Comparison of ENCODE assay signal across 8 mouse cellular contexts in the genomic region with DNA sequence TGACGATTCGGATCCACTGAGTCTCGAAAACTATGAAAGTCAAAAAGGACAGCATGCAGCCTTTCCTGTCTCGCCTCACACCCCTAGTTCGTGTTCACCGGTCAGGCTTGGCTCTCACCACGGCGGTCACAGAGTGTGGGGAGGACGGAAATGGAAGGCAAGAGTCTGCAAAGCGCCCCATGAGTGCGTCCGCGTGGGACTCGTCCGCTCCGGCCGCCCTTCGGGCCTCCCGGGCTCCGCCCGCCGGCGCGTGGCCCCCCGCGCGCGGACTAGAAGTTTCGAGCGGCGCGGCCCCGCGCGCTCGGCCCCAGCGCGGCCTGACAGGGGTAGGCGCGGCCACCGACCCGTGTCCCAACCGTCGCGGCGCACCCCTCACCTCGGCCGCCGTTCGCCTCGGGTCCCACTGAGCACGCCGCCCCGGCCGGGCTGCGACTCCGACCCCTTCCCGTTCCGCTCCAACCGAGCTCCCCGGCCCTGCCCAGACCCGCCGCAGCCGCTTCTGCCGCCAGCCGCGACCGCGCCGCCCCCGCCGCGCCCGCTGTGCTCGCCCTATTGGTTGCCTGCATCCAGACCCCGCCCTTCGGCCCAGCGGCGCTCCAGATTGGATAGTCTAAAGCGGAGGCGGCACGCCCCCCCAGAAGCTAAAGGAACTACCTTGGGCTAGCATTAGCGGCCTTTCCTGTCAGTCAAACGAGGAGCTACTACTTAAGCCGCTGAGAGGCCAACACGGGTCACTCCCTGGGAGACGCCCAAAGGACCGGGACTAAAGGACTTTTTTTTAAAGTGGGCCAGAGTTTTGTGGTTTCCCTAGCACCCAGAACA. TPM values are rescaled to one million over a fixed set of nuclear protein-coding genes. Genes with fewer than 3 reads are reported as not detected.
DNase-seq lines count a peak whose midpoint lies in the region; ATAC-seq and TF ChIP-seq lines count a peak whose summit lies in the region.

Gene Pacsin2, minus strand, starts transcription at position 524 of the 822 bp plus-strand sequence.

- H3K27ac ChIP-seq in hindbrain, embryonic 14.5 days, result no peak within 1 kb of the TSS

- POLR2A ChIA-PET in Patski (lab: Charles Lee), result interaction anchor here (0.8 to 2.3 kb wide), 6 partner anchors 10 to 54 kb away, joined by 3 to 8 read pairs (median 4); no protein-coding TSS in a partner anchor

- H3K9me3 ChIP-seq in hindbrain, embryonic 14.5 days (ENCODE audit: control insufficient read depth, low read length), result no peaks in the 10 kb centered on the region

- H3K4me3 ChIP-seq in hindbrain, embryonic 14.5 days (replicated peaks; ENCODE audit: low read length), result peak within 1 kb of the TSS; percentile 75

- ATAC-seq in Patski, result peak; percentile 98
- peak; percentile 98 for ATAC-seq in hindbrain, embryonic 14.5 days (ENCODE audit: low FRiP score)

- WGBS in hindbrain, embryonic 14.5 days, result under 1% methylated on average over 85 of the region's 88 CpGs

- no peak for TF ChIP-seq CTCF in Patski (IDR thresholded peaks at IDR 0.05)

- in situ Hi-C loops in Patski (cut with MboI; ENCODE audit: low pct_unique_long_range_greater_than_20kb), result no loop called here

- peaks cover 7% of the 10 kb centered on the region; the same call in 1 of the 2 replicates for H3K4me1 ChIP-seq in hindbrain, embryonic 14.5 days (replicated peaks; ENCODE audit: control insufficient read depth, insufficient read depth, low read length)

- H3K4me2 ChIP-seq in hindbrain, embryonic 14.5 days (replicated peaks), result peak within 1 kb of the TSS; percentile 80

- CTCF ChIA-PET in Patski (lab: Charles Lee), result interaction anchor here (0.5 to 2.1 kb wide), 4 partner anchors 13 to 83 kb away, joined by 3 to 10 read pairs (median 6); no protein-coding TSS in a partner anchor

- peak; percentile 68 for DNase-seq in Patski (ENCODE audit: low read depth, low spot score)
- peak; percentile 95 for DNase-seq in cerebellum, postnatal 14 days
- peak; percentile 90 for DNase-seq in frontal cortex, postnatal 25 days (ENCODE audit: low spot score in 2 of 2)
- DNase-seq in hindbrain, embryonic 14.5 days (ENCODE audit: low spot score), result peak; percentile 94
- peak; percentile 95 for DNase-seq in layer of hippocampus, postnatal 36 days
- DNase-seq in lung, postnatal 36 days, result peak; percentile 100
- DNase-seq in retina, postnatal 1 day, result peak; percentile 99
- peak; percentile 92 to 99 for DNase-seq in urinary bladder, adult 18-20 months (ENCODE audit: low spot score in 2 of 2)

- no peaks in the 10 kb centered on the region for H3K27me3 ChIP-seq in Patski
- no peaks in the 10 kb centered on the region for H3K27me3 ChIP-seq in hindbrain, embryonic 14.5 days (ENCODE audit: control insufficient read depth, insufficient read depth, low read length)

- H3K36me3 ChIP-seq in hindbrain, embryonic 14.5 days (replicated peaks; ENCODE audit: control insufficient read depth, insufficient read depth), result no peaks in the 10 kb centered on the region

- H3K9ac ChIP-seq in hindbrain, embryonic 14.5 days, result peak within 1 kb of the TSS; percentile 63

RNA-seq across cellular contexts. Expression of gene Pacsin2, which starts in this region (rescaled TPM):
- 126 TPM for polyA plus RNA-seq in Patski (2021)
- polyA plus RNA-seq in hindbrain, embryonic 14.5 days (2014; fragmentation: Nextera tagmentation; extraction: Ambion mirVana), result 20.5 and 21.5 TPM in 2 replicates
- 100 to 1,000 TPM in 1 of 2 experiments, 10 to 100 TPM in 1; 82.0 to 102 TPM for total RNA-seq in layer of hippocampus, postnatal 36 days (2021)
